10 mouse cellular contexts compared by ENCODE assay signal in genomic region chr10:67264852-67265251, GRCm38 (mm10). TPM values are rescaled to one million over a fixed set of nuclear protein-coding genes. Genes with fewer than 3 reads are reported as not detected.
DNase-seq lines count a peak whose midpoint lies in the region; ATAC-seq and TF ChIP-seq lines count a peak whose summit lies in the region.
"Had no signal": no experiment of that assay in that cellular context is flagged by ENCODE, and none has a peak within 500 bp of the region (broad histone marks: within the 10 kb centered on the region; RNA-seq: fewer than 3 reads in every experiment).

No protein-coding gene starts in this region.

- no peak for ATAC-seq in heart, embryonic 12.5 days (ENCODE audit: insufficient number of reproducible peaks, low FRiP score)
- peak; percentile 58; the same call in 1 of the 2 replicates for ATAC-seq in megakaryocyte-erythroid progenitor cell, adult 5-6 weeks (replicated peaks; ENCODE audit: low FRiP score, low TSS enrichment, poor library complexity, severe bottlenecking)
- ATAC-seq in activated CD4-positive, CD25-positive, alpha-beta regulatory T cell, adult 4 months: no peak

- H3K27ac ChIP-seq in heart, adult 2 months: no peak overlapping the region
- no peak overlapping the region for H3K27ac ChIP-seq in heart, embryonic 12.5 days (ENCODE audit: poor library complexity, severe bottlenecking)
- H3K27ac ChIP-seq: embryonic facial prominence, embryonic 12.5 days; stomach, embryonic 15.5 days had no signal

- intact Hi-C loops in heart, adult 2 months (cut with DNase I): loop anchor here (1.0 kb wide), 1 partner anchor 46 kb away; no protein-coding TSS in a partner anchor

- 50% methylated on average over 1 of the region's 1 CpGs for WGBS in heart, adult 2 months
- WGBS in heart, embryonic 12.5 days: 55% methylated on average over 1 of the region's 1 CpGs

- no peaks in the 10 kb centered on the region for H3K9me3 ChIP-seq in heart, embryonic 12.5 days (replicated peaks)
- H3K9me3 ChIP-seq: embryonic facial prominence, embryonic 12.5 days; stomach, embryonic 15.5 days had no signal

- H3K9ac ChIP-seq in heart, adult 2 months (ENCODE audit: low read depth, low read length): no peak overlapping the region
- H3K9ac ChIP-seq in heart, embryonic 12.5 days: no peak overlapping the region
- H3K9ac ChIP-seq: embryonic facial prominence, embryonic 12.5 days; stomach, embryonic 15.5 days had no signal

- no peak for TF ChIP-seq POLR2A in heart, adult 2 months (IDR thresholded peaks at IDR 0.05; ENCODE audit: insufficient read depth, low read depth, low read length)

- no peaks in the 10 kb centered on the region for H3K4me1 ChIP-seq in heart, adult 2 months (ENCODE audit: control insufficient read depth, insufficient read depth, low read length)
- no peaks in the 10 kb centered on the region for H3K4me1 ChIP-seq in heart, embryonic 12.5 days (replicated peaks)
- H3K4me1 ChIP-seq: embryonic facial prominence, embryonic 12.5 days; stomach, embryonic 15.5 days had no signal

- peak; percentile 24; the same call in 1 of the 2 replicates for TF ChIP-seq EP300 in heart, adult 2 months (IDR thresholded peaks at IDR 0.05; ENCODE audit: insufficient read depth, low read depth, low read length)

- no peaks in the 10 kb centered on the region for H3K27me3 ChIP-seq in heart, adult 2 months (ENCODE audit: control insufficient read depth, insufficient read depth, low read length)
- H3K27me3 ChIP-seq in heart, embryonic 12.5 days (replicated peaks): no peaks in the 10 kb centered on the region
- H3K27me3 ChIP-seq: embryonic facial prominence, embryonic 12.5 days; stomach, embryonic 15.5 days had no signal

- H3K79me2 ChIP-seq in heart, adult 2 months (replicated peaks; ENCODE audit: control insufficient read depth, insufficient read depth, low read length): no peaks in the 10 kb centered on the region

- no peaks in the 10 kb centered on the region for H3K36me3 ChIP-seq in heart, adult 2 months (ENCODE audit: control insufficient read depth, insufficient read depth, low read length)
- H3K36me3 ChIP-seq in heart, embryonic 12.5 days: peaks cover 37% of the 10 kb centered on the region

- TF ChIP-seq CTCF in heart, adult 2 months (IDR thresholded peaks at IDR 0.05): peak; percentile 91

- peak; percentile 32 to 60 for DNase-seq in heart, adult 2 months
- peak; percentile 65 for DNase-seq in testis, postnatal 10 days (ENCODE audit: low spot score)
- DNase-seq in testis, postnatal 14 days (ENCODE audit: low spot score): no peak
- peak; percentile 47 for DNase-seq in c-Kit-positive CD71-positive TER-119-negative erythroid progenitor cells, embryonic 14.5 days (ENCODE audit: low read depth)
- peak; percentile 46 for DNase-seq in induced T-regulatory cell, adult 2 months (ENCODE audit: low read depth)

- no peak overlapping the region for H3K4me3 ChIP-seq in heart, adult 2 months
- H3K4me3 ChIP-seq in heart, embryonic 12.5 days: no peak overlapping the region
- H3K4me3 ChIP-seq: embryonic facial prominence, embryonic 12.5 days; stomach, embryonic 15.5 days had no signal

- H3K4me2 ChIP-seq in heart, embryonic 12.5 days: no peak overlapping the region
- H3K4me2 ChIP-seq: embryonic facial prominence, embryonic 12.5 days; stomach, embryonic 15.5 days had no signal

RNA-seq across cellular contexts. Expression of gene Nrbf2, which starts 20.3 kb away (rescaled TPM):
- total RNA-seq in heart, adult 2 months (2021): 1 to 10 TPM; 5.4 to 8.7 TPM
- polyA plus RNA-seq in heart, adult 2 months (2012; rRNA removed): 3.7 and 6.1 TPM in 2 replicates
- polyA plus RNA-seq in heart, embryonic 12.5 days (2016; fragmentation: Nextera tagmentation; extraction: Ambion mirVana): 31.9 and 36.0 TPM in 2 replicates
- total RNA-seq in megakaryocyte-erythroid progenitor cell, adult 5-6 weeks (2014; fragmentation: Nextera tagmentation): 26.4 and 33.3 TPM in 2 replicates
- 24.0 and 32.0 TPM in 2 replicates for total RNA-seq in megakaryocyte-erythroid progenitor cell, adult 5-6 weeks (2017)
- 10 to 100 TPM; 29.0 to 29.4 TPM for polyA plus RNA-seq in activated CD4-positive, CD25-positive, alpha-beta regulatory T cell, adult 4 months (2017; shearing (Covaris generic))
